Mouse (Mus musculus): ENCODE measurements around the gene Lman2l. TPM values are rescaled to one million over a fixed set of nuclear protein-coding genes. Genes with fewer than 3 reads are reported as not detected.

Gene Lman2l
- total and polyA plus RNA-seq, 3 experiments, result 7.0 to 19.7 TPM; not detected in 1

GRCm38 (mm10) chr1:36397041-36397440 is 48.0 kb downstream of the Lman2l start:
- Histone ChIP-seq H3K27ac (ENCODE audit: control insufficient read depth, low read depth, low read length) (no peak overlapping the region), H3K9ac (ENCODE audit: control insufficient read depth, low read depth, low read length, poor library complexity, severe bottlenecking) (no peak overlapping the region), H3K27me3 (ENCODE audit: control insufficient read depth in 1 of 2, insufficient read depth in 2 of 2, low read length in 2 of 2) (peaks cover 11 to 16% of the 10 kb centered on the region in 2 experiments), H3K36me3 (ENCODE audit: control insufficient read depth in 1 of 2, insufficient read depth in 2 of 2, low read length in 2 of 2) (no peaks in the 10 kb centered on the region), H3K4me3 (ENCODE audit: control insufficient read depth in 1 of 2, insufficient read depth in 1 of 2, low read depth in 2 of 2, low read length in 2 of 2) (no peak overlapping the region), H3K9me3 (replicated peaks; ENCODE audit: insufficient read depth, low read length) (no peaks in the 10 kb centered on the region), H3K79me2 (ENCODE audit: control insufficient read depth, insufficient read depth, low read length, poor library complexity) (no peaks in the 10 kb centered on the region), H3K4me1 (ENCODE audit: control insufficient read depth in 1 of 2, insufficient read depth in 2 of 2, low read length in 2 of 2) (no peaks in the 10 kb centered on the region)
- DNase-seq (ENCODE audit: low read depth, low spot score), result no peak
- TF ChIP-seq EP300 (IDR thresholded peaks at IDR 0.05; ENCODE audit: low read depth in 1 of 2, low read length in 2 of 2), result no peak

DNA sequence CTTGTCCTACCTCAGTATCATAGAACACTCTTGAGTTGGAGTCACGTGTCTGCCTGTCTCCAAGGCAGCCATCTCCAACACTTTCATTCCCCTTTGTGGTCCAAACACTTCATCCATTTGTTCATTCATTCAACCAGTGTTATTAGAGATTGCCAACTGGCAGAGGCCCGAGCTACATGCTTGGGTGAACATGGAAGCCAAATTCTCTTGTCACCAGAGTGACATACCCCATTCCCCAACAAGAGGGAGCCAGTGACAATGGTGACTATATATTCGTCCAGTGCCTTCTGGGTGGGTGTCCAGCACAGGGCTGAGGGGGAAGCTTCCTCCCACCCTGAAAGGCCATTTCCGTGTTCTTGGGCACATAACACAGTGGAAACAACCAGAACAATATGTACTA is 65.5 kb downstream of the Lman2l start:
- TF ChIP-seq ZMIZ1 (IDR thresholded peaks at IDR 0.05; ENCODE audit: low read depth, low read length) (no peak), ETS1 (IDR thresholded peaks at IDR 0.05; ENCODE audit: low read depth, low read length) (no peak), CTCF (IDR thresholded peaks at IDR 0.05 in 2 of 3, conservative IDR thresholded peaks at IDR 0.05 in 1 of 3; ENCODE audit: control insufficient read depth in 1 of 3, insufficient read depth in 1 of 3, low read depth in 2 of 3, low read length in 3 of 3, poor library complexity in 1 of 3, severe bottlenecking in 1 of 3) (peak in 1 of 3 experiments; percentile 6; a peak in 1 of 6 replicates), RAD21 (IDR thresholded peaks at IDR 0.05; ENCODE audit: low read depth, low read length) (peak; percentile 1; the same call in 1 of the 2 replicates), UBTF (IDR thresholded peaks at IDR 0.05; ENCODE audit: borderline replicate concordance, insufficient read depth, low read depth, low read length) (no peak), USF1 (IDR thresholded peaks at IDR 0.05; ENCODE audit: low read depth, low read length) (no peak)
- no peak overlapping the region for H3K27ac ChIP-seq (ENCODE audit: control insufficient read depth, low read depth, low read length)

GRCm38 (mm10) chr1:36378880-36379279 is 66.2 kb downstream of the Lman2l start:
- Histone ChIP-seq H3K9me3 (replicated peaks; ENCODE audit: insufficient read depth, low read length) (no peaks in the 10 kb centered on the region), H3K27ac (ENCODE audit: control insufficient read depth, low read depth, low read length) (no peak overlapping the region), H3K4me3 (ENCODE audit: control insufficient read depth in 1 of 2, insufficient read depth in 1 of 2, low read depth in 2 of 2, low read length in 2 of 2) (no peak overlapping the region), H3K9ac (ENCODE audit: control insufficient read depth, low read depth, low read length, poor library complexity, severe bottlenecking) (no peak overlapping the region), H3K4me1 (ENCODE audit: control insufficient read depth in 1 of 2, insufficient read depth in 2 of 2, low read length in 2 of 2) (peaks cover 0 to 10% of the 10 kb centered on the region in 2 experiments; a peak in 1 of 4 replicates), H3K79me2 (ENCODE audit: control insufficient read depth, insufficient read depth, low read length, poor library complexity) (no peaks in the 10 kb centered on the region), H3K36me3 (ENCODE audit: control insufficient read depth in 1 of 2, insufficient read depth in 2 of 2, low read length in 2 of 2) (0 out of 4 replicates have a peak, but pooled peaks cover 0 to 2% of the 10 kb centered on the region in 2 experiments), H3K27me3 (ENCODE audit: control insufficient read depth in 1 of 2, insufficient read depth in 2 of 2, low read length in 2 of 2) (no peaks in the 10 kb centered on the region; a peak in 1 of 4 replicates)
- TF ChIP-seq SIN3A (IDR thresholded peaks at IDR 0.05; ENCODE audit: low read length), result no peak
- TF ChIP-seq POLR2A (IDR thresholded peaks at IDR 0.05; ENCODE audit: control insufficient read depth in 1 of 2, insufficient read depth in 1 of 2, low read depth in 1 of 2, low read length in 2 of 2, poor library complexity in 1 of 2), result no peak
- TF ChIP-seq CTCF (IDR thresholded peaks at IDR 0.05 in 2 of 3, conservative IDR thresholded peaks at IDR 0.05 in 1 of 3; ENCODE audit: control insufficient read depth in 1 of 3, insufficient read depth in 1 of 3, low read depth in 2 of 3, low read length in 3 of 3, poor library complexity in 1 of 3, severe bottlenecking in 1 of 3), result no peak
- no peak for TF ChIP-seq MAFK (IDR thresholded peaks at IDR 0.05; ENCODE audit: borderline replicate concordance, low read depth, low read length)
- TF ChIP-seq ELF1 (IDR thresholded peaks at IDR 0.05; ENCODE audit: low read depth, low read length), result no peak
- peak; percentile 11 to 38; a peak in 1 of 4 replicates for TF ChIP-seq EP300 (IDR thresholded peaks at IDR 0.05; ENCODE audit: low read depth in 1 of 2, low read length in 2 of 2)
- no peak for TF ChIP-seq ZC3H11A (IDR thresholded peaks at IDR 0.05; ENCODE audit: low read depth, low read length)
- 0 out of 2 replicates have a peak, but pooled peaks have one; percentile 24 for TF ChIP-seq RCOR1 (IDR thresholded peaks at IDR 0.05; ENCODE audit: low read depth, low read length)
- peak; percentile 41 for DNase-seq (ENCODE audit: low read depth, low spot score)

More for the DNA sequence above, 65.5 kb downstream of the Lman2l start:
- Histone ChIP-seq H3K36me3 (ENCODE audit: control insufficient read depth in 1 of 2, insufficient read depth in 2 of 2, low read length in 2 of 2) (0 out of 4 replicates have a peak, but pooled peaks cover 0 to 2% of the 10 kb centered on the region in 2 experiments), H3K4me3 (ENCODE audit: control insufficient read depth in 1 of 2, insufficient read depth in 1 of 2, low read depth in 2 of 2, low read length in 2 of 2) (no peak overlapping the region), H3K9me3 (replicated peaks; ENCODE audit: insufficient read depth, low read length) (no peaks in the 10 kb centered on the region), H3K79me2 (ENCODE audit: control insufficient read depth, insufficient read depth, low read length, poor library complexity) (no peaks in the 10 kb centered on the region), H3K9ac (ENCODE audit: control insufficient read depth, low read depth, low read length, poor library complexity, severe bottlenecking) (no peak overlapping the region), H3K4me1 (ENCODE audit: control insufficient read depth in 1 of 2, insufficient read depth in 2 of 2, low read length in 2 of 2) (peaks cover 0 to 10% of the 10 kb centered on the region in 2 experiments; a peak in 1 of 4 replicates), H3K27me3 (ENCODE audit: control insufficient read depth in 1 of 2, insufficient read depth in 2 of 2, low read length in 2 of 2) (no peaks in the 10 kb centered on the region; a peak in 2 of 4 replicates)
- no peak for DNase-seq (ENCODE audit: low read depth, low spot score)
